Comparison of ENCODE assay signal across 10 mouse cellular contexts in the genomic region with DNA sequence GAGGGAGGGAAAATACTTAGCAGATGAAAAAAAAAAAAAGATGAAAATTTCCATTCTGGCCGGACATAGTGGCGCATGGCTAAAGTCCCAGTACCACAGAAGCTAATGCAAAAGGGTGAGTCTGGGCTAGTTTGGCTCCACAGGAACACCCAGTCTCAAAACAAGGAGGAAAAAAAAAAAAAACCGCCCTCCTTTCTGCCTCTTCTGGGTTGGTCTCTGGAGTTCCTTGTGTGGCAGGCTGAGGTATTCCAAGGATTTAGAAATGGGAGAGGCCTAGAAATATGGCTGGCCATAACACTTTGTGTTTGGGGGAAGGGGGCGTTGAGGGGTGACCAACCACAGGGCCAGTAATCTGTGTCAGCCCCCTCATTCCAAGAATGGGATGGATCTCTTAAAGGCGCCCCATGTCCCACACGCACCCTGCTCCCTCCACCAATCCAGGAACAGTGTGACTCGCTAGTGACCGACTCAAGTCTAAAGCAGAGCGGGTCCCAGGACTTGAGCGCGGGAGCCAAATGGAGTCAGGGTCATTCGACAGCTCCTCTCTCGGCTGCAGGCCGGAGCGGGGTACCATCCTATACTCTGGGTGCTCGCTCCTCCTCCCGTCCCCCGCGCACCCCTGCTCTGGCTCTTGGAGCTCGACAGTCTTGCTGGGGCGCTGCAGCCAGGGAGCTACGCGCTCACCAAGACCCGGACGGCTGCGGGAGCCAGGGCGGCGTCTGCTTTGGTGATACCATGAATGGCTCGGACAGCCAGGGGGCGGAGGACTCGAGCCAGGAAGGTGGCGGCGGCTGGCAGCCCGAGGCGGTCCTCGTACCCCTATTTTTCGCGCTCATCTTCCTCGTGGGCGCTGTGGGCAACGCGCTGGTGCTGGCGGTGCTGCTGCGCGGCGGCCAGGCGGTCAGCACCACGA. TPM values are rescaled to one million over a fixed set of nuclear protein-coding genes. Genes with fewer than 3 reads are reported as not detected.
A peak's percentile ranks its signal among the peaks of the same experiment; 100 is the strongest.
DNase-seq lines count a peak whose midpoint lies in the region; ATAC-seq lines count a peak whose summit lies in the region.
"Had no signal": no experiment of that assay in that cellular context is flagged by ENCODE, and none has a peak within 500 bp of the region (broad histone marks: within the 10 kb centered on the region; RNA-seq: fewer than 3 reads in every experiment).

A gene (plus strand): TSS at position 189 of the 913 bp plus-strand sequence.

- peaks cover 25% of the 10 kb centered on the region for H3K4me1 ChIP-seq in heart, embryonic 15.5 days (replicated peaks)
- H3K4me1 ChIP-seq in hindbrain, embryonic 15.5 days (replicated peaks): peaks cover 24% of the 10 kb centered on the region
- 0 out of 2 replicates have a peak, but pooled peaks cover 4% of the 10 kb centered on the region for H3K4me1 ChIP-seq in midbrain, embryonic 14.5 days (ENCODE audit: control insufficient read depth, insufficient read depth, low read length)

- intact Hi-C loops in heart, postnatal 14 days (cut with DNase I): no loop called here

- H3K27me3 ChIP-seq in heart, embryonic 15.5 days: peaks cover 64% of the 10 kb centered on the region
- H3K27me3 ChIP-seq in hindbrain, embryonic 15.5 days: peaks cover 58% of the 10 kb centered on the region
- H3K27me3 ChIP-seq in midbrain, embryonic 14.5 days (ENCODE audit: control insufficient read depth, insufficient read depth, low read length): peaks cover 51% of the 10 kb centered on the region

- no peak within 1 kb of the TSS for H3K27ac ChIP-seq in heart, embryonic 15.5 days
- no peak within 1 kb of the TSS for H3K27ac ChIP-seq in hindbrain, embryonic 15.5 days (replicated peaks)
- H3K27ac ChIP-seq in midbrain, embryonic 14.5 days (replicated peaks; ENCODE audit: low read depth, low read length): no peak within 1 kb of the TSS

- no peaks in the 10 kb centered on the region for H3K36me3 ChIP-seq in heart, embryonic 15.5 days
- no peaks in the 10 kb centered on the region for H3K36me3 ChIP-seq in hindbrain, embryonic 15.5 days
- no peaks in the 10 kb centered on the region for H3K36me3 ChIP-seq in midbrain, embryonic 14.5 days (ENCODE audit: control insufficient read depth, insufficient read depth, low read length)

- peak within 1 kb of the TSS; percentile 61 for H3K4me2 ChIP-seq in heart, embryonic 15.5 days
- H3K4me2 ChIP-seq in hindbrain, embryonic 15.5 days: peak within 1 kb of the TSS; percentile 53
- peak within 1 kb of the TSS; percentile 51 for H3K4me2 ChIP-seq in midbrain, embryonic 14.5 days (ENCODE audit: low read length)

- H3K4me3 ChIP-seq in heart, embryonic 15.5 days: peak within 1 kb of the TSS; percentile 36
- peak within 1 kb of the TSS; percentile 31 for H3K4me3 ChIP-seq in hindbrain, embryonic 15.5 days
- peak within 1 kb of the TSS; percentile 30 for H3K4me3 ChIP-seq in midbrain, embryonic 14.5 days (replicated peaks; ENCODE audit: low read depth, low read length)

- ATAC-seq in heart, embryonic 15.5 days (replicated peaks; ENCODE audit: insufficient number of reproducible peaks, insufficient read depth, low FRiP score, low read depth): no peak
- ATAC-seq in hindbrain, embryonic 15.5 days (ENCODE audit: low FRiP score, low read depth): peak; percentile 27; the same call in 1 of the 2 replicates
- no peak for ATAC-seq in midbrain, embryonic 14.5 days (ENCODE audit: low FRiP score, low TSS enrichment)

- WGBS in heart, embryonic 15.5 days: 8% methylated on average over 44 of the region's 48 CpGs
- 6% methylated on average over 47 of the region's 48 CpGs for WGBS in hindbrain, embryonic 15.5 days
- WGBS in midbrain, embryonic 14.5 days: 6% methylated on average over 48 of the region's 48 CpGs

- H3K9ac ChIP-seq in heart, embryonic 15.5 days: 0 out of 2 replicates have a peak within 1 kb of the TSS, but pooled peaks have one; percentile 1
- H3K9ac ChIP-seq in hindbrain, embryonic 15.5 days: peak within 1 kb of the TSS; percentile 34
- peak within 1 kb of the TSS; percentile 29 for H3K9ac ChIP-seq in midbrain, embryonic 14.5 days (replicated peaks; ENCODE audit: low read length)

- DNase-seq in heart, postnatal 14 days: no peak
- peak; percentile 30 for DNase-seq in adipocyte (ENCODE audit: low spot score)
- peak; percentile 45 for DNase-seq in midbrain, embryonic 14.5 days
- DNase-seq in thymus, postnatal 36 days: no peak
- DNase-seq in cerebellum, adult 18-20 months: no peak
- DNase-seq in gastrocnemius, postnatal 25 days: no peak

- no peaks in the 10 kb centered on the region for H3K9me3 ChIP-seq in heart, embryonic 15.5 days (replicated peaks)
- H3K9me3 ChIP-seq in hindbrain, embryonic 15.5 days: no peaks in the 10 kb centered on the region
- H3K9me3 ChIP-seq in midbrain, embryonic 14.5 days (ENCODE audit: control insufficient read depth, low read length): no peaks in the 10 kb centered on the region

RNA-seq across cellular contexts. Expression of the gene that starts here (rescaled TPM):
- 0.19 and 0.20 TPM in 2 replicates for polyA plus RNA-seq in heart, embryonic 15.5 days (2015; fragmentation: Nextera tagmentation; extraction: Ambion mirVana)
- not detected for total RNA-seq in heart, postnatal 14 days (2021)
- 0.51 and 0.68 TPM in 2 replicates for polyA plus RNA-seq in hindbrain, embryonic 15.5 days (2015; fragmentation: Nextera tagmentation; extraction: Ambion mirVana)
- 0.30 and 0.55 TPM in 2 replicates for polyA plus RNA-seq in midbrain, embryonic 14.5 days (2014; fragmentation: Nextera tagmentation; extraction: Ambion mirVana)
- under 1 TPM in 1 of 2 experiments, not detected in 1; 0.31 TPM for total RNA-seq in gastrocnemius, postnatal 25 days (2021)
- polyA plus RNA-seq: G1E; spleen, adult 2 months had no signal

Comparison
In these comparisons a context has a peak if more than half of its experiments do, and no peak if none do; other contexts are left out.
1. Peak in ATAC-seq, H3K4me3 ChIP-seq, H3K9ac ChIP-seq and H3K4me2 ChIP-seq in hindbrain, embryonic 15.5 days; RNA of the gene not detected or under 1 TPM.
2. Peak in DNase-seq, H3K4me3 ChIP-seq, H3K9ac ChIP-seq and H3K4me2 ChIP-seq in midbrain, embryonic 14.5 days; RNA of the gene not detected or under 1 TPM.